Comparison of ENCODE assay signal across 15 mouse cellular contexts in the genomic region with DNA sequence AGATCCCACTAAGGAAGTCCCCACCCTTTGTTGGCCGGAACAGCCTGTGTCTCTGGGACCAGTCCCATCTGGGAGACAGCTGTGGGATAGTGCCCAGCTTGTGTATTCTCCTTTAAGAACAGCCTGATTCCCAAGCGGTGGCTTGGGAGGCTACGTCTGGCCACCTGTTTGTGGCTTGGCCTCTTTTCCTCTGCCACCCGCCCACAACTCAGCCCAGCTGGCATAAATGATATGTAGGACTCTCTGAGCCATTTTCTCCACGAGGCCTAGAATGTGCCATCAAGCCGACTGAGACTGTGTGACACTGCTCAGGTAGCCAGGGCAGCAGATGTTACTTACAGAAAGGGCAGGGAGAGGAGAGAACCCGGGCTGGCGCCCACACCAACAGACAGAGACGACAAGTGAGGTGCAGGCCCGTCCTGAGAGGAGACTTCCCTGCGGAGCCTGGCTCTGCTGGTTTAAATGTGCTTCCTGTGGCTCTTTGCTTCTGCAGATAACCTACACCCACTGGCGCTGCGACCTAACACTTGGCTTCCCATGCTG. TPM values are rescaled to one million over a fixed set of nuclear protein-coding genes. Genes with fewer than 3 reads are reported as not detected.
DNase-seq lines count a peak whose midpoint lies in the region; ATAC-seq and TF ChIP-seq lines count a peak whose summit lies in the region.
"Had no signal": no experiment of that assay in that cellular context is flagged by ENCODE, and none has a peak within 500 bp of the region (broad histone marks: within the 10 kb centered on the region; RNA-seq: fewer than 3 reads in every experiment).

No protein-coding gene starts in this region.

- no peak overlapping the region for H3ac ChIP-seq in myocyte (ENCODE audit: control insufficient read depth, insufficient read length)

- 36% methylated on average over 13 of the region's 13 CpGs for WGBS in embryonic facial prominence, embryonic 15.5 days
- 26% methylated on average over 13 of the region's 13 CpGs for WGBS in lung, adult 2 months
- WGBS in forebrain, embryonic 13.5 days, result 61% methylated on average over 12 of the region's 13 CpGs

- H3K9ac ChIP-seq in embryonic facial prominence, embryonic 15.5 days, result no peak overlapping the region
- H3K9ac ChIP-seq in forebrain, embryonic 13.5 days, result no peak overlapping the region

- no peak overlapping the region for H3K27ac ChIP-seq in embryonic facial prominence, embryonic 15.5 days (replicated peaks)
- no peak overlapping the region; the same call in 1 of the 2 replicates for H3K27ac ChIP-seq in forebrain, embryonic 13.5 days
- H3K27ac ChIP-seq: macrophage had no signal

- no peak overlapping the region for H3K4me2 ChIP-seq in embryonic facial prominence, embryonic 15.5 days (replicated peaks)
- peak overlapping the region; percentile 84 for H3K4me2 ChIP-seq in myocyte (ENCODE audit: low read depth)
- no peak overlapping the region for H3K4me2 ChIP-seq in forebrain, embryonic 13.5 days
- H3K4me2 ChIP-seq: heart, embryonic 11.5 days had no signal

- peak; percentile 54; the same call in 1 of the 2 replicates for ATAC-seq in embryonic facial prominence, embryonic 15.5 days (ENCODE audit: insufficient number of reproducible peaks, low FRiP score, low TSS enrichment, low read depth)
- ATAC-seq in forebrain, embryonic 13.5 days, result no peak
- ATAC-seq: activated CD4-positive, CD25-positive, alpha-beta regulatory T cell, adult 4 months had no signal

- intact Hi-C loops in left cerebral cortex, postnatal 10 days (cut with DNase I), result no loop called here
- intact Hi-C loops in heart, postnatal 25 days (cut with DNase I), result no loop called here

- no peaks in the 10 kb centered on the region for H3K27me3 ChIP-seq in embryonic facial prominence, embryonic 15.5 days
- no peaks in the 10 kb centered on the region for H3K27me3 ChIP-seq in myocyte (ENCODE audit: control insufficient read depth, insufficient read depth, insufficient read length)
- H3K27me3 ChIP-seq in forebrain, embryonic 13.5 days, result no peaks in the 10 kb centered on the region

- no peaks in the 10 kb centered on the region for H3K4me1 ChIP-seq in embryonic facial prominence, embryonic 15.5 days
- no peaks in the 10 kb centered on the region for H3K4me1 ChIP-seq in lung, adult 2 months (ENCODE audit: control insufficient read depth, insufficient read depth, low read length)
- no peaks in the 10 kb centered on the region for H3K4me1 ChIP-seq in forebrain, embryonic 13.5 days

- peak; percentile 42 for TF ChIP-seq POLR2A in myocyte (IDR thresholded peaks at IDR 0.05; ENCODE audit: insufficient read length, low read depth)
- no peak for TF ChIP-seq POLR2A in lung, adult 2 months (IDR thresholded peaks at IDR 0.05; ENCODE audit: borderline replicate concordance, extremely low read depth, low read depth, low read length)

- H3K79me2 ChIP-seq in myocyte (ENCODE audit: control insufficient read depth, insufficient read depth), result no peaks in the 10 kb centered on the region

- H3K36me3 ChIP-seq in embryonic facial prominence, embryonic 15.5 days, result no peaks in the 10 kb centered on the region
- H3K36me3 ChIP-seq in myocyte (ENCODE audit: control insufficient read depth, insufficient read depth), result no peaks in the 10 kb centered on the region
- H3K36me3 ChIP-seq in forebrain, embryonic 13.5 days (ENCODE audit: poor library complexity, severe bottlenecking), result peaks cover 69% of the 10 kb centered on the region

- H3K9me3 ChIP-seq in embryonic facial prominence, embryonic 15.5 days (replicated peaks), result no peaks in the 10 kb centered on the region
- no peaks in the 10 kb centered on the region for H3K9me3 ChIP-seq in forebrain, embryonic 13.5 days (replicated peaks)

- no peak overlapping the region for H3K4me3 ChIP-seq in embryonic facial prominence, embryonic 15.5 days (replicated peaks)
- H3K4me3 ChIP-seq in myocyte, result peak overlapping the region; percentile 17
- H3K4me3 ChIP-seq in lung, adult 2 months (replicated peaks; ENCODE audit: extremely low read depth, low read depth, low read length), result no peak overlapping the region
- H3K4me3 ChIP-seq in forebrain, embryonic 13.5 days, result no peak overlapping the region

- TF ChIP-seq CTCF in lung, adult 2 months (IDR thresholded peaks at IDR 0.05; ENCODE audit: insufficient read depth, low read length), result no peak

- DNase-seq in left cerebral cortex, adult 11 months (ENCODE audit: low spot score), result peak; percentile 32
- no peak for DNase-seq in left cerebral cortex, postnatal 10 days (ENCODE audit: extremely low spot score in 1 of 2, low spot score in 2 of 2)
- DNase-seq in brain, adult 2 months (ENCODE audit: low read depth, low spot score), result peak; percentile 92
- no peak for DNase-seq in heart, postnatal 25 days (ENCODE audit: low spot score)
- DNase-seq in lung, adult 2 months, result no peak
- DNase-seq: liver had no signal

TF ChIP-seq in myocyte, 11 proteins besides CTCF, POLR2A, EP300 and RAD21:
- TF ChIP-seq TCF12 (IDR thresholded peaks at IDR 0.05; ENCODE audit: insufficient read depth, poor library complexity, severe bottlenecking) (peak; percentile 96), TCF3 (IDR thresholded peaks at IDR 0.05; ENCODE audit: insufficient read length, low read depth) (peak; percentile 68), MAX (IDR thresholded peaks at IDR 0.05; ENCODE audit: low read depth) (no peak), REST (IDR thresholded peaks at IDR 0.05; ENCODE audit: insufficient read depth, insufficient read length) (no peak), SRF (IDR thresholded peaks at IDR 0.05; ENCODE audit: control insufficient read depth, insufficient read length, low read depth) (no peak), MYOD1 (IDR thresholded peaks at IDR 0.05; ENCODE audit: control insufficient read depth in 1 of 3, insufficient read length in 2 of 3, low read depth in 2 of 3) (peak; percentile 74 to 94 (median 94)), MYOG (IDR thresholded peaks at IDR 0.05; ENCODE audit: control insufficient read depth in 1 of 3, insufficient read depth in 1 of 3, insufficient read length in 2 of 3, low read depth in 2 of 3) (peak; percentile 82 to 96 (median 94)), POLR2AphosphoS2 (IDR thresholded peaks at IDR 0.05; ENCODE audit: insufficient read length, low read depth) (peak; percentile 20), E2F4 (IDR thresholded peaks at IDR 0.05; ENCODE audit: insufficient read depth) (no peak), USF1 (IDR thresholded peaks at IDR 0.05; ENCODE audit: low read depth) (no peak), CEBPB (IDR thresholded peaks at IDR 0.05; ENCODE audit: insufficient read depth, poor library complexity, severe bottlenecking) (no peak)
TF ChIP-seq in myocyte: peak in this region for 5.

RNA-seq across cellular contexts. Expression of a gene that starts 32.6 kb away (rescaled TPM):
- 100 to 1,000 TPM; 134 to 136 TPM for total RNA-seq in left cerebral cortex, postnatal 10 days (2021)
- polyA plus RNA-seq in embryonic facial prominence, embryonic 15.5 days (2015; fragmentation: Nextera tagmentation; extraction: Ambion mirVana), result 2.7 and 5.7 TPM in 2 replicates
- 17.6 TPM for polyA plus RNA-seq in myocyte (2012; fragmentation: generic; extraction: Trizol)
- total RNA-seq in heart, postnatal 25 days (2021), result 1 to 10 TPM; 3.2 to 3.4 TPM
- 0.17 and 0.50 TPM in 2 replicates for polyA plus RNA-seq in lung, adult 2 months (2012; rRNA removed)
- 24.7 and 26.7 TPM in 2 replicates for polyA plus RNA-seq in forebrain, embryonic 13.5 days (2015; fragmentation: Nextera tagmentation; extraction: Ambion mirVana)
- polyA plus RNA-seq: activated CD4-positive, CD25-positive, alpha-beta regulatory T cell, adult 4 months; macrophage had no signal

RNA-seq across cellular contexts. Expression of a gene that starts 34.2 kb away (rescaled TPM):
- total RNA-seq in left cerebral cortex, postnatal 10 days (2021), result not detected
- polyA plus RNA-seq in embryonic facial prominence, embryonic 15.5 days (2015; fragmentation: Nextera tagmentation; extraction: Ambion mirVana), result not detected in 2 replicates
- polyA plus RNA-seq in myocyte (2012; fragmentation: generic; extraction: Trizol), result not detected
- not detected for total RNA-seq in heart, postnatal 25 days (2021)
- polyA plus RNA-seq in lung, adult 2 months (2012; rRNA removed), result not detected in 2 replicates
- polyA plus RNA-seq in forebrain, embryonic 13.5 days (2015; fragmentation: Nextera tagmentation; extraction: Ambion mirVana), result not detected in 2 replicates
- total RNA-seq: layer of hippocampus, adult 18-20 months had no signal
- polyA plus RNA-seq: activated CD4-positive, CD25-positive, alpha-beta regulatory T cell, adult 4 months; heart, embryonic 11.5 days; intestine, embryonic 14.5 days; macrophage; stomach, embryonic 14.5 days had no signal

Comparison
In these comparisons a context has a peak if more than half of its experiments do, and no peak if none do; other contexts are left out.
1. DNase-seq: peak in left cerebral cortex, adult 11 months (single experiment) and brain, adult 2 months (single experiment); none in left cerebral cortex, postnatal 10 days (0 of 2), heart, postnatal 25 days (single experiment) and lung, adult 2 months (single experiment).